ENCODE assay signal across 25 mouse cellular contexts in genomic region chr7:91161643-91162175, GRCm38 (mm10).
A peak's percentile ranks its signal among the peaks of the same experiment; 100 is the strongest.
DNase-seq lines count a peak whose midpoint lies in the region; ATAC-seq and TF ChIP-seq lines count a peak whose summit lies in the region.
"Had no signal": no experiment of that assay in that cellular context is flagged by ENCODE, and none has a peak within 500 bp of the region (broad histone marks: within the 10 kb centered on the region; RNA-seq: fewer than 3 reads in every experiment).

No protein-coding gene starts in this region.

- no peak overlapping the region for H3K4me2 ChIP-seq in forebrain, embryonic 16.5 days (ENCODE audit: low read length)
- no peak overlapping the region for H3K4me2 ChIP-seq in forebrain, embryonic 11.5 days (ENCODE audit: low read depth, low read length, severe bottlenecking)
- no peak overlapping the region for H3K4me2 ChIP-seq in hindbrain, embryonic 12.5 days (replicated peaks)
- H3K4me2 ChIP-seq in hindbrain, postnatal 0 days (ENCODE audit: low read depth, low read length): no peak overlapping the region
- H3K4me2 ChIP-seq in neural tube, embryonic 13.5 days: no peak overlapping the region
- H3K4me2 ChIP-seq: embryonic facial prominence, embryonic 15.5 days; heart, embryonic 12.5 days; hindbrain, embryonic 15.5 days; kidney, embryonic 15.5 days; limb, embryonic 13.5 days; liver, embryonic 12.5 days; stomach, embryonic 15.5 days had no signal

- WGBS in forebrain, embryonic 16.5 days: 45% methylated on average over 2 of the region's 2 CpGs
- WGBS in forebrain, embryonic 11.5 days: 84% methylated on average over 2 of the region's 2 CpGs
- 53% methylated on average over 2 of the region's 2 CpGs for whole genome bisulfite sequencing in hindbrain, embryonic 12.5 days
- 42% methylated on average over 2 of the region's 2 CpGs for WGBS in hindbrain, postnatal 0 days
- WGBS in neural tube, embryonic 13.5 days: 27% methylated on average over 2 of the region's 2 CpGs

- no peak overlapping the region for H3K4me3 ChIP-seq in forebrain, embryonic 16.5 days (replicated peaks; ENCODE audit: low read length)
- H3K4me3 ChIP-seq in forebrain, embryonic 11.5 days (ENCODE audit: low read depth, low read length): no peak overlapping the region
- no peak overlapping the region for H3K4me3 ChIP-seq in hindbrain, embryonic 12.5 days
- H3K4me3 ChIP-seq in hindbrain, postnatal 0 days (ENCODE audit: low read length): no peak overlapping the region
- H3K4me3 ChIP-seq in neural tube, embryonic 13.5 days: no peak overlapping the region
- H3K4me3 ChIP-seq: embryonic facial prominence, embryonic 15.5 days; heart, embryonic 12.5 days; hindbrain, embryonic 15.5 days; kidney, embryonic 15.5 days; limb, embryonic 13.5 days; liver, embryonic 12.5 days; stomach, embryonic 15.5 days had no signal

- no peaks in the 10 kb centered on the region for H3K36me3 ChIP-seq in forebrain, embryonic 16.5 days (ENCODE audit: control insufficient read depth, insufficient read depth)
- no peaks in the 10 kb centered on the region for H3K36me3 ChIP-seq in forebrain, embryonic 11.5 days (ENCODE audit: control insufficient read depth, insufficient read depth, low read length)
- H3K36me3 ChIP-seq in hindbrain, embryonic 12.5 days: no peaks in the 10 kb centered on the region
- H3K36me3 ChIP-seq in hindbrain, postnatal 0 days (ENCODE audit: insufficient read depth, low read length): no peaks in the 10 kb centered on the region
- no peaks in the 10 kb centered on the region for H3K36me3 ChIP-seq in neural tube, embryonic 13.5 days
- H3K36me3 ChIP-seq: embryonic facial prominence, embryonic 15.5 days; heart, embryonic 12.5 days; hindbrain, embryonic 15.5 days; kidney, embryonic 15.5 days; limb, embryonic 13.5 days; liver, embryonic 12.5 days; stomach, embryonic 15.5 days had no signal

- no peak overlapping the region for H3K9ac ChIP-seq in forebrain, embryonic 16.5 days (replicated peaks; ENCODE audit: low read depth, low read length)
- H3K9ac ChIP-seq in forebrain, embryonic 11.5 days (ENCODE audit: low read length): no peak overlapping the region
- H3K9ac ChIP-seq in hindbrain, embryonic 12.5 days: no peak overlapping the region
- no peak overlapping the region for H3K9ac ChIP-seq in hindbrain, postnatal 0 days (replicated peaks; ENCODE audit: low read length)
- H3K9ac ChIP-seq in neural tube, embryonic 13.5 days: no peak overlapping the region
- H3K9ac ChIP-seq: embryonic facial prominence, embryonic 15.5 days; heart, embryonic 12.5 days; hindbrain, embryonic 15.5 days; kidney, embryonic 15.5 days; limb, embryonic 13.5 days; liver, embryonic 12.5 days; stomach, embryonic 15.5 days had no signal

- 0 out of 2 replicates have a peak, but pooled peaks have one; percentile 20 for ATAC-seq in forebrain, embryonic 16.5 days
- ATAC-seq in forebrain, embryonic 11.5 days (replicated peaks; ENCODE audit: low FRiP score): no peak
- ATAC-seq in hindbrain, embryonic 12.5 days (ENCODE audit: low FRiP score): peak; percentile 63
- no peak for ATAC-seq in hindbrain, postnatal 0 days
- peak; percentile 69 for ATAC-seq in neural tube, embryonic 13.5 days (ENCODE audit: low read depth)
- ATAC-seq: intestine, embryonic 16.5 days; liver, embryonic 12.5 days had no signal

- H3K4me1 ChIP-seq in forebrain, embryonic 16.5 days (replicated peaks; ENCODE audit: control insufficient read depth, insufficient read depth, low read length): no peaks in the 10 kb centered on the region
- H3K4me1 ChIP-seq in forebrain, embryonic 11.5 days (replicated peaks; ENCODE audit: control insufficient read depth, insufficient read depth, low read length): no peaks in the 10 kb centered on the region
- H3K4me1 ChIP-seq in hindbrain, embryonic 12.5 days: peaks cover 3% of the 10 kb centered on the region; the same call in 1 of the 2 replicates
- H3K4me1 ChIP-seq in hindbrain, postnatal 0 days (ENCODE audit: insufficient read depth, low read length): no peaks in the 10 kb centered on the region
- H3K4me1 ChIP-seq in neural tube, embryonic 13.5 days (replicated peaks): peaks cover 9% of the 10 kb centered on the region
- H3K4me1 ChIP-seq: embryonic facial prominence, embryonic 15.5 days; heart, embryonic 12.5 days; kidney, embryonic 15.5 days; limb, embryonic 13.5 days; liver, embryonic 12.5 days; stomach, embryonic 15.5 days had no signal

- no peaks in the 10 kb centered on the region for H3K9me3 ChIP-seq in forebrain, embryonic 16.5 days (ENCODE audit: control insufficient read depth, low read length)
- H3K9me3 ChIP-seq in forebrain, embryonic 11.5 days (ENCODE audit: control insufficient read depth, low read length): no peaks in the 10 kb centered on the region
- H3K9me3 ChIP-seq in hindbrain, embryonic 12.5 days (replicated peaks): no peaks in the 10 kb centered on the region
- H3K9me3 ChIP-seq in hindbrain, postnatal 0 days (ENCODE audit: low read length): no peaks in the 10 kb centered on the region
- no peaks in the 10 kb centered on the region for H3K9me3 ChIP-seq in neural tube, embryonic 13.5 days
- H3K9me3 ChIP-seq: embryonic facial prominence, embryonic 15.5 days; heart, embryonic 12.5 days; hindbrain, embryonic 15.5 days; kidney, embryonic 15.5 days; limb, embryonic 13.5 days; liver, embryonic 12.5 days; stomach, embryonic 15.5 days had no signal

- no peak overlapping the region for H3K27ac ChIP-seq in forebrain, embryonic 16.5 days (ENCODE audit: low read length)
- no peak overlapping the region for H3K27ac ChIP-seq in forebrain, embryonic 11.5 days (ENCODE audit: low read depth, low read length)
- H3K27ac ChIP-seq in hindbrain, embryonic 12.5 days: no peak overlapping the region
- H3K27ac ChIP-seq in hindbrain, postnatal 0 days: no peak overlapping the region
- H3K27ac ChIP-seq in neural tube, embryonic 13.5 days (replicated peaks): no peak overlapping the region
- H3K27ac ChIP-seq: embryonic facial prominence, embryonic 15.5 days; hindbrain, embryonic 15.5 days; kidney, embryonic 15.5 days; limb, embryonic 13.5 days; liver, embryonic 12.5 days; stomach, embryonic 15.5 days had no signal

- TF ChIP-seq CTCF in hindbrain, postnatal 0 days (IDR thresholded peaks at IDR 0.05; ENCODE audit: low read depth): no peak

- no peaks in the 10 kb centered on the region for H3K27me3 ChIP-seq in forebrain, embryonic 16.5 days (replicated peaks; ENCODE audit: control insufficient read depth, insufficient read depth, low read length)
- H3K27me3 ChIP-seq in forebrain, embryonic 11.5 days (ENCODE audit: control insufficient read depth, insufficient read depth, low read length): no peaks in the 10 kb centered on the region
- no peaks in the 10 kb centered on the region for H3K27me3 ChIP-seq in hindbrain, embryonic 12.5 days
- no peaks in the 10 kb centered on the region for H3K27me3 ChIP-seq in hindbrain, postnatal 0 days (ENCODE audit: insufficient read depth, low read length)
- H3K27me3 ChIP-seq in neural tube, embryonic 13.5 days: no peaks in the 10 kb centered on the region
- H3K27me3 ChIP-seq: embryonic facial prominence, embryonic 15.5 days; heart, embryonic 12.5 days; hindbrain, embryonic 15.5 days; kidney, embryonic 15.5 days; limb, embryonic 13.5 days; liver, embryonic 12.5 days; stomach, embryonic 15.5 days had no signal

- no peak for DNase-seq in forebrain, embryonic 11.5 days (ENCODE audit: low spot score)
- peak; percentile 11 for DNase-seq in hindbrain, postnatal 0 days (ENCODE audit: low spot score)
- DNase-seq in left cerebral cortex, adult 11 months (ENCODE audit: low spot score): no peak
- DNase-seq in urinary bladder, adult 18-20 months (ENCODE audit: low spot score in 2 of 2): no peak
- DNase-seq: adrenal gland, postnatal 25 days; cerebellum, adult 9-11 months; gastrocnemius, postnatal 14 days; heart, adult 18-20 months; heart, postnatal 10 days; kidney, postnatal 36 days; lung, adult 18-20 months; lung, postnatal 14 days; right cerebral cortex, adult 18-20 months; thymus, postnatal 36 days had no signal

Comparison
In these comparisons a context has a peak if more than half of its experiments do, and no peak if none do; other contexts are left out.
1. ATAC-seq: peak in forebrain, embryonic 16.5 days (single experiment), hindbrain, embryonic 12.5 days (single experiment) and neural tube, embryonic 13.5 days (single experiment); none in forebrain, embryonic 11.5 days (single experiment) and hindbrain, postnatal 0 days (single experiment).